Mouse (Mus musculus): Measurements from ENCODE around the gene Sipa1l1. TPM values are rescaled to one million over a fixed set of nuclear protein-coding genes. Genes with fewer than 3 reads are reported as not detected.
A peak's percentile ranks its signal among the peaks of the same experiment; 100 is the strongest.
"Not testable (repeated sequence)": the region's sequence is repeated elsewhere in the genome, so short reads cannot be mapped to it uniquely, and the experiment has no call there.

Sipa1l1 gene
- polyA plus RNA-seq, 1 experiment from 2014 or later: 32.8 TPM

DNA sequence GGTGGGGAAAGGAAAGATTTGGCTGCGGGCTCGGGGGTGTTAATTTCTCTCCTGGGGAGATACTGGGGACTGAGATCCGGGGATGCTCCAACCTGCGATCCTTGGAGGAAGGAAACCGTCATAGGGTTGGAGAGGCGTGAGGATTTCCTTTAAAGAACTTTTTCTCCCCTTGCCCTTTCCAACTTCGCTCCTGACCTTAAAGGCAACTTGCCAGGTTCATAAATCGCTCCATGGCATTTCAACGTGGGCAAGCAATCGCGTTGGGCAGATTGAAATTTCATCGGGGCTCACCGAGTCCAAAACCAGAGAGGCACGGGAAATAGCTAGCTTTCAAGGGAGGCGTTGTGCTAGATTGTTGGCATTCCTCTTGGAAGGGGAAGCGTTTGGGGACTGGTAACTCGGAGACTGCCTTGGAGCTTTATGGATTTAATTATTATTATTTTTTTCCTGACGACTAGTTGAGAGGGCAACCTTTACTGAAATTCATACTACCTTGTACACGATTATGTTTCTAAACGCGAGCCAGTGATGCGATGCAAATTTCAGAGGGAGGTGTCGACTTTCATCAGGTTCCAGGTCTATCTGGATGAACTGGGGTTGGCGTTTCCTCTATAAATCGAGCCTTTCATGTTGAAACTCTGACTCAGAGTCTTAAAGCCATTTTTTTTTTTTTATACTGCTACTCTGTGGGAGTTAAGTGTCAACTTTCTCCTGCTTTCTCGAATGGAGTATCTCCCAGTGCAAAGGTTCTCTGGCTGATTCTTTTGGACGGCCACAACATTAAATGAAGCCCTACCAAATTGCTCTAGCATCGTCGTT, 1.6 kb downstream of the Sipa1l1 start:
- Histone ChIP-seq H3K27me3 (ENCODE audit: control insufficient read depth, insufficient read depth, low read length) (no peaks in the 10 kb centered on the region), H3K9ac (ENCODE audit: low read length) (peak overlapping the region; percentile 98), H3K4me1 (ENCODE audit: control insufficient read depth, insufficient read depth, low read length) (peaks cover 13% of the 10 kb centered on the region), H3K4me2 (ENCODE audit: low read depth, low read length) (peak overlapping the region; percentile 95), H3K4me3 (replicated peaks; ENCODE audit: low read length) (peak overlapping the region; percentile 89), H3K9me3 (replicated peaks; ENCODE audit: control insufficient read depth, low read length) (no peaks in the 10 kb centered on the region), H3K27ac (ENCODE audit: low read length) (peak overlapping the region; percentile 95), H3K36me3 (ENCODE audit: control insufficient read depth, insufficient read depth, low read length) (no peaks in the 10 kb centered on the region)
- WGBS: under 1% methylated on average over 29 of the region's 29 CpGs
- no peak for ATAC-seq (ENCODE audit: insufficient read depth, low FRiP score)

DNA sequence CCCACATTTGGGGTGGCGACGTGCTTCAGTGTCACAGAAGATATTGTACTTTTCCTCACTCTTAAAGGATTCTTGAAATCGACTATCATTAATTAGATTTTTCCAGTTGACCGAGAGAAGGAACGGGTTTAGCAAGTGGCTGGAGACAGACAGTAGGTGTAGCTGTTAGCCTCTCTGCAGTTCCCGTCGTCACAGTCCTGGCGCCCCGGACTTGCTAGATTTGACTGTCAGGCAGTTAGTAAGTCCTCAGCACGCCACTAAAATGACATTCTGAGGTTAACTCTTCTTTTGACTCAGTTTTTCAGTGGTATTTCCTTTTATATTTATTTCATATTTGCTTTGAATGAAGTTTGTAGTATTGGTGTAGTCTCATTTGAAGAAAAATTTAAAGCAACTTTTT, 2.5 kb downstream of the Sipa1l1 start:
- Histone ChIP-seq H3K9ac (ENCODE audit: low read length) (peak overlapping the region; percentile 98; the same call in 1 of the 2 replicates), H3K36me3 (ENCODE audit: control insufficient read depth, insufficient read depth, low read length) (no peaks in the 10 kb centered on the region)
- WGBS: 23% methylated on average over 10 of the region's 10 CpGs

GRCm38 (mm10) chr12:82173623-82174022, 4.5 kb downstream of the Sipa1l1 start:
- Histone ChIP-seq H3K27ac (ENCODE audit: low read length) (no peak overlapping the region), H3K36me3 (ENCODE audit: control insufficient read depth, insufficient read depth, low read length) (no peaks in the 10 kb centered on the region), H3K4me2 (ENCODE audit: low read depth, low read length) (no peak overlapping the region), H3K27me3 (ENCODE audit: control insufficient read depth, insufficient read depth, low read length) (no peaks in the 10 kb centered on the region), H3K4me1 (ENCODE audit: control insufficient read depth, insufficient read depth, low read length) (peaks cover 13% of the 10 kb centered on the region), H3K9ac (ENCODE audit: low read length) (no peak overlapping the region), H3K4me3 (replicated peaks; ENCODE audit: low read length) (no peak overlapping the region), H3K9me3 (replicated peaks; ENCODE audit: control insufficient read depth, low read length) (no peaks in the 10 kb centered on the region)
- ATAC-seq (ENCODE audit: insufficient read depth, low FRiP score): no peak
- WGBS: 95% methylated on average over 1 of the region's 1 CpGs

More for the DNA sequence above, 2.5 kb downstream of the Sipa1l1 start:
- Histone ChIP-seq H3K27me3 (ENCODE audit: control insufficient read depth, insufficient read depth, low read length) (no peaks in the 10 kb centered on the region), H3K4me1 (ENCODE audit: control insufficient read depth, insufficient read depth, low read length) (peaks cover 13% of the 10 kb centered on the region), H3K9me3 (replicated peaks; ENCODE audit: control insufficient read depth, low read length) (no peaks in the 10 kb centered on the region), H3K4me2 (ENCODE audit: low read depth, low read length) (peak overlapping the region; percentile 95), H3K4me3 (replicated peaks; ENCODE audit: low read length) (peak overlapping the region; percentile 89), H3K27ac (ENCODE audit: low read length) (no peak overlapping the region; the same call in 1 of the 2 replicates)
- no peak for ATAC-seq (ENCODE audit: insufficient read depth, low FRiP score)

GRCm38 (mm10) chr12:82175709-82176108, 6.6 kb downstream of the Sipa1l1 start:
- no peaks in the 10 kb centered on the region for H3K9me3 ChIP-seq (replicated peaks; ENCODE audit: control insufficient read depth, low read length)
- H3K9ac ChIP-seq (ENCODE audit: low read length): no peak overlapping the region
- WGBS: 55% methylated on average over 3 of the region's 3 CpGs
- no peaks in the 10 kb centered on the region for H3K36me3 ChIP-seq (ENCODE audit: control insufficient read depth, insufficient read depth, low read length)
- no peak overlapping the region for H3K4me2 ChIP-seq (ENCODE audit: low read depth, low read length)
- peaks cover 13% of the 10 kb centered on the region for H3K4me1 ChIP-seq (ENCODE audit: control insufficient read depth, insufficient read depth, low read length)
- no peak overlapping the region for H3K27ac ChIP-seq (ENCODE audit: low read length)
- H3K4me3 ChIP-seq (replicated peaks; ENCODE audit: low read length): no peak overlapping the region
- no peaks in the 10 kb centered on the region for H3K27me3 ChIP-seq (ENCODE audit: control insufficient read depth, insufficient read depth, low read length)
- no peak for ATAC-seq (ENCODE audit: insufficient read depth, low FRiP score)

DNA sequence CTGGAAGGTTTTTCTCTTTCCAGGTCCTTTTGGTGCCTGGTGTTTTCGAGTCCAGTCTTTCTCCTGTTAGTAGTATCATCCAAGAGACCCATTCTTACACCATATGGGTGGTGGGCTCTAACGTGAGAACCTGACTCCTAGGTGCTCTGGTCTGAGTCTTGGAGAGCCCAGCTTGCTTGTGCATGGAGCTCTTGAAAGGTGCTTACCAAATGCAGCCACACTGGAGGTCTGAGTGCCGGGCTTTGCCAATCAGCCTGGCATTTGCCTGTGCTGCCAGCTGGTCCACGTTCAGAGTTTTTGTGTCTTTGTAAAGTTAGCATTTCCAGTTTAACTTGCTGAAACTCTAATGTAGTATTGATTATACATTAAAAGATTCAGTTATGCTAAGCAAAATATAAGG, 9.5 kb downstream of the Sipa1l1 start:
- WGBS: 82% methylated on average over 4 of the region's 4 CpGs
- Histone ChIP-seq H3K4me1 (ENCODE audit: control insufficient read depth, insufficient read depth, low read length) (peaks cover 5% of the 10 kb centered on the region), H3K4me2 (ENCODE audit: low read depth, low read length) (no peak overlapping the region), H3K9ac (ENCODE audit: low read length) (no peak overlapping the region), H3K36me3 (ENCODE audit: control insufficient read depth, insufficient read depth, low read length) (peaks cover 15% of the 10 kb centered on the region; the same call in 1 of the 2 replicates), H3K27ac (ENCODE audit: low read length) (no peak overlapping the region), H3K27me3 (ENCODE audit: control insufficient read depth, insufficient read depth, low read length) (no peaks in the 10 kb centered on the region), H3K4me3 (replicated peaks; ENCODE audit: low read length) (no peak overlapping the region), H3K9me3 (replicated peaks; ENCODE audit: control insufficient read depth, low read length) (no peaks in the 10 kb centered on the region)
- no peak for ATAC-seq (ENCODE audit: insufficient read depth, low FRiP score)

DNA sequence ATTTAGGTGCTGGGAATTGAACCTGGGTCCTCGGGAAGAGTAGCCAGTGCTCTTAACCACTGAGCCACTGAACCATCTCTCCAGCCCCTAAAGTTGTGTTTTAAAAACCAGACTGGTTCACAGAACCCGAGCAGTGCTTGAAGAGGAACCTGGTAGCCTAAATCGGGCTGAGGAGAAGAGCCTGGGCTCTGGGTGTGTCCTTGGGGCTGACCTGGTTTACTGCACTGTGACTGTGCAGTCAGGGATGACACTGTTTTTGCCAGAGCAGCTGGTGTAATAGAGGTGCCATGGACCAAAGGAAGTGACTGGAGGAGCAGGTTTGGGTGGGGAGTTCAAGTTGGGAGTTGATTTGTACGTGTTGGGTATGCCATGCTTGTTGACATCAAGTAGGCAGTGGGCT, 10.5 kb downstream of the Sipa1l1 start:
- Histone ChIP-seq H3K36me3 (ENCODE audit: control insufficient read depth, insufficient read depth, low read length) (peaks cover 15% of the 10 kb centered on the region; the same call in 1 of the 2 replicates), H3K9ac (ENCODE audit: low read length) (no peak overlapping the region), H3K4me1 (ENCODE audit: control insufficient read depth, insufficient read depth, low read length) (no peaks in the 10 kb centered on the region), H3K27ac (ENCODE audit: low read length) (no peak overlapping the region), H3K4me3 (replicated peaks; ENCODE audit: low read length) (no peak overlapping the region), H3K27me3 (ENCODE audit: control insufficient read depth, insufficient read depth, low read length) (no peaks in the 10 kb centered on the region), H3K4me2 (ENCODE audit: low read depth, low read length) (no peak overlapping the region), H3K9me3 (replicated peaks; ENCODE audit: control insufficient read depth, low read length) (no peaks in the 10 kb centered on the region)
- WGBS: 87% methylated on average over 4 of the region's 4 CpGs
- no peak for ATAC-seq (ENCODE audit: insufficient read depth, low FRiP score)

- Histone ChIP-seq H3K4me1 (ENCODE audit: control insufficient read depth, insufficient read depth, low read length) (peaks cover 40% of the 10 kb centered on the region), H3K36me3 (ENCODE audit: control insufficient read depth, insufficient read depth, low read length) (peaks cover 13% of the 10 kb centered on the region; the same call in 1 of the 2 replicates)
- not testable (repeated sequence) for ATAC-seq (ENCODE audit: insufficient read depth, low FRiP score); H3K9ac ChIP-seq (ENCODE audit: low read length); H3K9me3 ChIP-seq (replicated peaks; ENCODE audit: control insufficient read depth, low read length); H3K4me3 ChIP-seq (replicated peaks; ENCODE audit: low read length); H3K4me2 ChIP-seq (ENCODE audit: low read depth, low read length); H3K27me3 ChIP-seq (ENCODE audit: control insufficient read depth, insufficient read depth, low read length); H3K27ac ChIP-seq (ENCODE audit: low read length)
Observed at GRCm38 (mm10) chr12:82186156-82186555, 17.0 kb downstream of the Sipa1l1 start.

GRCm38 (mm10) chr12:82186740-82187139, 17.6 kb downstream of the Sipa1l1 start:
- WGBS: 69% methylated on average over 3 of the region's 3 CpGs

GRCm38 (mm10) chr12:82187178-82187839, 18.2 kb downstream of the Sipa1l1 start:
- Histone ChIP-seq H3K27ac (ENCODE audit: low read length) (peak overlapping the region; percentile 64), H3K9ac (ENCODE audit: low read length) (no peak overlapping the region)
- WGBS: 52% methylated on average over 7 of the region's 7 CpGs

More at GRCm38 (mm10) chr12:82186740-82187139, 17.6 kb downstream of the Sipa1l1 start:
- Histone ChIP-seq H3K9me3 (replicated peaks; ENCODE audit: control insufficient read depth, low read length) (no peaks in the 10 kb centered on the region), H3K36me3 (ENCODE audit: control insufficient read depth, insufficient read depth, low read length) (peaks cover 9% of the 10 kb centered on the region; the same call in 1 of the 2 replicates), H3K4me3 (replicated peaks; ENCODE audit: low read length) (no peak overlapping the region), H3K9ac (ENCODE audit: low read length) (no peak overlapping the region), H3K27ac (ENCODE audit: low read length) (peak overlapping the region; percentile 34), H3K4me2 (ENCODE audit: low read depth, low read length) (no peak overlapping the region), H3K27me3 (ENCODE audit: control insufficient read depth, insufficient read depth, low read length) (no peaks in the 10 kb centered on the region), H3K4me1 (ENCODE audit: control insufficient read depth, insufficient read depth, low read length) (peaks cover 40% of the 10 kb centered on the region)
- ATAC-seq (ENCODE audit: insufficient read depth, low FRiP score): no peak

More at GRCm38 (mm10) chr12:82187178-82187839, 18.2 kb downstream of the Sipa1l1 start:
- Histone ChIP-seq H3K4me2 (ENCODE audit: low read depth, low read length) (no peak overlapping the region), H3K27me3 (ENCODE audit: control insufficient read depth, insufficient read depth, low read length) (no peaks in the 10 kb centered on the region), H3K9me3 (replicated peaks; ENCODE audit: control insufficient read depth, low read length) (no peaks in the 10 kb centered on the region), H3K4me3 (replicated peaks; ENCODE audit: low read length) (no peak overlapping the region), H3K36me3 (ENCODE audit: control insufficient read depth, insufficient read depth, low read length) (peaks cover 6% of the 10 kb centered on the region; the same call in 1 of the 2 replicates), H3K4me1 (ENCODE audit: control insufficient read depth, insufficient read depth, low read length) (peaks cover 41% of the 10 kb centered on the region)
- no peak for ATAC-seq (ENCODE audit: insufficient read depth, low FRiP score)

Measured in stomach, embryonic 16.5 days (tissue).